Mouse (Mus musculus) adrenal gland, postnatal 36 days (tissue): Measurements from ENCODE around the gene Anxa6. TPM values are rescaled to one million over a fixed set of nuclear protein-coding genes. Genes with fewer than 3 reads are reported as not detected.

Source experiments
- DNase-seq, 2 experiments: peaks; one replicate each; pipeline ENCODE4 v3.0.0; 2021; ENCODE audit warnings: mixed read lengths in 1 of 2
- total RNA-seq, 2 experiments: library from RNA; stranded (reverse); gene quantifications; 2 replicates each; pipeline ENCODE4 v1.2.3; 2021

Anxa6 gene
- total RNA-seq, 2 experiments from 2014 or later = 114 to 115 TPM

DNA sequence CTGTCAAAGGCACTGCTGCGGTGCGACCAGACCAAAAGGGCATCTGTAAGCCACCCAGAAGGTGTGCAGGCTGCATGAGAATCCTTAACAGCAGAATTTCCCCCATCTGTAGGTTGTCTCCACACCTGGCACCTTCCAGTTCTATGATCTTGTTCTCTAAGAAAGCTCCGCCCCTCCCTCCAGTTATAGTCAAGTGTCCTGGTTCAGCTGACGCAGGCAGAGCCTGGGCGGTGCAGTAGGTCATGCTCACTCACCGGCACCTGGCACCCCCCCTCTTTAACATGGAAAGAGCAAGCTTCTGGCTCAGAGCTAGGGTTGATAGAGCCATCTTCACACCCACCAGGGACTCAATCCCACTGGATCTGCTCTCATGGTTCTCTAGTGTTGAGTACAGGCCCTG lies 104.0 kb downstream of the Anxa6 start:
- DNase-seq = no peak

Other genes with a start within 250 kb of the Anxa6 start
- 10 to 100 TPM; 20.5 to 24.5 TPM for gene Cdc42se2, start 245.8 kb downstream of the Anxa6 start, total RNA-seq
- gene Lyrm7, start 172.5 kb downstream of the Anxa6 start, total RNA-seq = 10 to 100 TPM; 10.8 to 11.6 TPM
- 100 to 1,000 TPM; 331 to 395 TPM for gene Hint1, start 167.1 kb downstream of the Anxa6 start, total RNA-seq
- 100 to 1,000 TPM; 262 to 383 TPM for gene Gpx3, start 131.0 kb downstream of the Anxa6 start, total RNA-seq
- gene Tnip1, start 70.5 kb downstream of the Anxa6 start, total RNA-seq = 10 to 100 TPM; 66.4 to 76.0 TPM
- gene Ccdc69, start 44.7 kb upstream of the Anxa6 start, total RNA-seq = 1 to 10 TPM; 7.3 to 10.0 TPM
- 100 to 1,000 TPM; 220 to 225 TPM for gene Gm2a, start 64.7 kb upstream of the Anxa6 start, total RNA-seq
- not detected for gene Slc36a3, start 118.3 kb upstream of the Anxa6 start, total RNA-seq
- gene Slc36a2, start 151.6 kb upstream of the Anxa6 start, total RNA-seq = 10 to 100 TPM; 89.2 to 97.0 TPM
- gene Slc36a1, start 170.9 kb upstream of the Anxa6 start, total RNA-seq = 10 to 100 TPM; 14.5 to 18.4 TPM